Mouse (Mus musculus) thymus, adult 2 months (tissue): ENCODE results near the gene Enox1. TPM values are rescaled to one million over a fixed set of nuclear protein-coding genes. Genes with fewer than 3 reads are reported as not detected.

ENCODE experiments used
- DNase-seq: peaks from one replicate; pipeline ENCODE4 v3.0.0; 2021
- H3K27ac ChIP-seq: fragments of 200-500 bp; 2 replicates; pipeline ENCODE4 v1.5.1; 2012; ENCODE audit warnings: low read length, control low read depth; ENCODE audit not compliant: control insufficient read depth, insufficient read depth
- H3K27me3 ChIP-seq: fragments of 200-500 bp; 2 replicates; pipeline ENCODE4 v1.6.1; 2012; ENCODE audit warnings: mild to moderate bottlenecking, low read length, moderate library complexity, mixed read lengths; ENCODE audit not compliant: control insufficient read depth, insufficient read depth
- H3K36me3 ChIP-seq: fragments of 200-500 bp; 2 replicates; pipeline ENCODE4 v1.6.1; 2012; ENCODE audit warnings: mild to moderate bottlenecking, low read length, moderate library complexity; ENCODE audit not compliant: control insufficient read depth, insufficient read depth
- H3K4me1 ChIP-seq: fragments of 200-500 bp; replicated peaks from 2 replicates; pipeline ENCODE4 v1.6.1; 2012; ENCODE audit warnings: low read length; ENCODE audit not compliant: control insufficient read depth, insufficient read depth
- H3K4me3 ChIP-seq: fragments of 200-500 bp; 2 replicates; pipeline ENCODE4 v1.5.1; 2012; ENCODE audit warnings: mild to moderate bottlenecking, low read length, control low read depth, moderate library complexity; ENCODE audit not compliant: control insufficient read depth, insufficient read depth
- CTCF ChIP-seq: fragments of 200-500 bp; IDR thresholded peaks from 2 replicates; pipeline ENCODE4 v1.5.1; 2012; ENCODE audit warnings: mild to moderate bottlenecking, control low read depth, low read length, moderate library complexity, borderline replicate concordance; ENCODE audit not compliant: control insufficient read depth, poor library complexity, insufficient read depth; ENCODE audit errors: extremely low read depth
- POLR2A ChIP-seq: fragments of 200-500 bp; IDR thresholded peaks from 2 replicates; pipeline ENCODE4 v1.6.1; 2012; ENCODE audit warnings: mild to moderate bottlenecking, low read length, control low read depth, moderate library complexity; ENCODE audit not compliant: control insufficient read depth, poor library complexity, insufficient read depth; ENCODE audit errors: extremely low read depth
- WGBS: fragments of 180-500 bp; shearing (Covaris S2); methylation state at CpG from one replicate; pipeline ENCODE4 v1.1.7; 2018; 5-methylcytosine and 5-hydroxymethylcytosine counted together
- polyA plus RNA-seq: library from polyadenylated mRNA; depleted of rRNA; stranded (reverse); fragments of >200 nt; gene quantifications from 2 replicates; pipeline ENCODE4 v1.2.3, GENCODE M21; 2012

The Enox1 gene
- polyA plus RNA-seq, 1 experiment: 0.38 TPM

GRCm38 (mm10) chr14:77662994-77663393, 506.4 kb downstream of the Enox1 start:
- no peak for DNase-seq
- Histone ChIP-seq H3K27me3 (no peaks in the 10 kb centered on the region), H3K4me1 (no peaks in the 10 kb centered on the region), H3K4me3 (no peak overlapping the region), H3K36me3 (no peaks in the 10 kb centered on the region), H3K27ac (no peak overlapping the region)
- TF ChIP-seq POLR2A: no peak
- TF ChIP-seq CTCF: no peak
- 93% methylated on average over 8 of the region's 8 CpGs for WGBS

DNA sequence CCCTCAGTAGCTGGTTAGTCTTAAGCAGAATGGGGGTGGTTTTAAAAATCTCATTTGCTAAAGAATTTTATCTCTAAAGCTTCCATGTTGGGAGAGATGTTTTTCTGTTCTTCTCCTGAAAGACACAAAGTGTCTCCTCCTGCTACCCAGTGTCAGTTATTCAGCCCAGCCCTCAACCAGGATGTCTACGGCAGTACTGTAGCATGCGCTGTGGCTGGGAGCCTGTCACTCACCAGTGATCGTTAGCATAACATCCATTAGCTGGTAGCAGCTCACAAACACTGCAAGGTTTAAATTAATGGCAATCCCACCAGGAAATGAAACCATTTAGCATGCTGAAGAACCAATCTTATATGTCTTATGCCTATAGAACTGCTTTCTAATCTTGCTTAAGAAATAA, 511.5 kb downstream of the Enox1 start:
- Histone ChIP-seq H3K4me3 (no peak overlapping the region), H3K27ac (no peak overlapping the region), H3K27me3 (no peaks in the 10 kb centered on the region), H3K4me1 (no peaks in the 10 kb centered on the region), H3K36me3 (no peaks in the 10 kb centered on the region)
- TF ChIP-seq POLR2A: no peak
- TF ChIP-seq CTCF: no peak
- no peak for DNase-seq
- 83% methylated on average over 3 of the region's 3 CpGs for WGBS

- DNase-seq: no peak
- Histone ChIP-seq H3K27me3 (no peaks in the 10 kb centered on the region), H3K27ac (no peak overlapping the region), H3K4me3 (no peak overlapping the region), H3K36me3 (no peaks in the 10 kb centered on the region), H3K4me1 (no peaks in the 10 kb centered on the region)
- WGBS: 94% methylated on average over 7 of the region's 7 CpGs
- TF ChIP-seq POLR2A: no peak
- TF ChIP-seq CTCF: no peak
These were observed 512.9 kb downstream of the Enox1 start for GRCm38 (mm10) chr14:77669494-77669893.

- Histone ChIP-seq H3K27me3 (no peaks in the 10 kb centered on the region), H3K27ac (no peak overlapping the region), H3K4me1 (no peaks in the 10 kb centered on the region), H3K36me3 (no peaks in the 10 kb centered on the region), H3K4me3 (no peak overlapping the region)
- TF ChIP-seq CTCF (no peak), POLR2A (no peak)
- WGBS: 95% methylated on average over 5 of the region's 5 CpGs
- no peak for DNase-seq
These were observed 514.4 kb downstream of the Enox1 start for GRCm38 (mm10) chr14:77670945-77671344.

GRCm38 (mm10) chr14:77671961-77672360, 515.4 kb downstream of the Enox1 start:
- Histone ChIP-seq H3K27me3 (no peaks in the 10 kb centered on the region), H3K27ac (no peak overlapping the region), H3K4me1 (no peaks in the 10 kb centered on the region), H3K36me3 (no peaks in the 10 kb centered on the region), H3K4me3 (no peak overlapping the region)
- WGBS: 98% methylated on average over 11 of the region's 11 CpGs
- DNase-seq: no peak
- no peak for TF ChIP-seq POLR2A
- TF ChIP-seq CTCF: no peak

- Histone ChIP-seq H3K4me3 (no peak overlapping the region), H3K36me3 (no peaks in the 10 kb centered on the region), H3K4me1 (no peaks in the 10 kb centered on the region), H3K27ac (no peak overlapping the region), H3K27me3 (no peaks in the 10 kb centered on the region)
- no peak for TF ChIP-seq CTCF
- TF ChIP-seq POLR2A: no peak
- 81% methylated on average over 8 of the region's 8 CpGs for WGBS
- no peak for DNase-seq
These were observed 516.6 kb downstream of the Enox1 start for GRCm38 (mm10) chr14:77673138-77673537.

DNA sequence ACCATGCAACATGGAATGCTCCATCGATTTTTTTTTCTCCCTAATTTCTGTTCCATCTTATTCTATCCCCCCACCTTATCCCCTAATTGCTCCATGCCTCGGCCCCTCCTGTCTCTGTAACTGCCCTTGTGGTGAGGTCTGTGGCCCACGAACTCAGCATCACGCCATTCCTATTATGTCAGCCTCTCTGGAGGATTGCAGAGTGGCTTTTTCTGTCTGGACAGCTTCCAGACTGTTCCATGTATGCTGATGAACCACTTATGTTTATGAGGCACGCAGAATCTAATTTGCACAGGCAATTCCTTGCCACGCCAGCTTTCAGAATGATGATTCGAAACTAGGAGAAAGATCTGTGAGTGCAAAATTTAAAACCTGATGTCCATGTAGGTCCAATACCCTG, 521.4 kb downstream of the Enox1 start:
- Histone ChIP-seq H3K27ac (no peak overlapping the region), H3K4me1 (no peaks in the 10 kb centered on the region), H3K4me3 (no peak overlapping the region), H3K36me3 (no peaks in the 10 kb centered on the region), H3K27me3 (no peaks in the 10 kb centered on the region)
- TF ChIP-seq CTCF: no peak
- TF ChIP-seq POLR2A: no peak
- no peak for DNase-seq
- 94% methylated on average over 7 of the region's 7 CpGs for WGBS
